Mouse (Mus musculus): ENCODE results near the gene Met. TPM values are rescaled to one million over a fixed set of nuclear protein-coding genes. Genes with fewer than 3 reads are reported as not detected.

The Met gene
- polyA plus RNA-seq, 1 experiment = 13.0 TPM

DNA sequence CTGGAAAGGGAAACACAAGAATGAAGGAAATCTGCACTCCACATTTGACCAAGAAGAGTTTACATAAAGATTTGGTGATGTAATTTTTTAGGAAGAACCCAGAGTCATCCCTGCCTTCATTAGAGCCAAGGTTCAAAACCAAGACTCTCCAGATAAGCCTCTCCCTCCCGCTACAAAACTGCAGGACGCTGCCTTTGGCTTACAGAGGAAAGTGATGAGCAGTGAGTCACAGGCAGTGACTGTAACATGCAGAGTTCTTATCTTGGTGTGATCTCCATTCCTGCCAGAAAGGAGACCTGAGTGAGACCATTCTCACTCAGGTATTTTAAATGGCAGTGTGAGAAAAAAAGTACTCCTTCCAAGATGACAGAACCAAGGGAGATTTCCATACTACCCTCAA lies 137.9 kb downstream of the Met start:
- H3K9me3 ChIP-seq (replicated peaks; ENCODE audit: control insufficient read depth, insufficient read depth, low read length, poor library complexity, severe bottlenecking) = no peaks in the 10 kb centered on the region; the same call in 1 of the 2 replicates
- TF ChIP-seq CTCF (IDR thresholded peaks at IDR 0.05; ENCODE audit: low read depth, low read length) (no peak), EP300 (IDR thresholded peaks at IDR 0.05; ENCODE audit: insufficient read depth, low read depth, low read length) (no peak), POLR2A (IDR thresholded peaks at IDR 0.05; ENCODE audit: insufficient read depth, low read length) (no peak)

DNA sequence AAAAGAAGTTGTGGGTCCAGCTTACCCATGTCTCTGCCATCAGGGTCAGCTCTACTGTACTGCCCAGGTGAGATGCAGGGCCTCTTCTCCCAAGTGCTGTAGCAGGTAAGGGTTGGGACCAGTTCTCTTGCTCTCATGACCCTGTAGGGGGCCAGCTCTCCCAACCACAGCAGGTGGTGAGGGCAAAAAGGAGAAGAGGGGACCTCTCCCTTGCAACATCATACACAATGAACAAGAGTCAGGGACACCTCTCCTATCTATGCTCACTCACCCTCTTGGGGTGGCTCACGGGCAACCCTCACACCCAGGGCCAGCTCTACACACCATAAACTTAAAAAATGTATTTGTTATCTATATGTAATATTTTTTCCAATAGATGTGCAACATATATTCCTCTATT lies 143.3 kb downstream of the Met start:
- Histone ChIP-seq H3K4me1 (ENCODE audit: control insufficient read depth, insufficient read depth, low read length) (no peaks in the 10 kb centered on the region), H3K36me3 (ENCODE audit: control insufficient read depth, insufficient read depth, low read length, poor library complexity, severe bottlenecking) (no peaks in the 10 kb centered on the region), H3K27me3 (ENCODE audit: control insufficient read depth, insufficient read depth, low read length, poor library complexity, severe bottlenecking) (no peaks in the 10 kb centered on the region; the same call in none of the 2 replicates), H3K27ac (ENCODE audit: insufficient read depth, low read length) (no peak overlapping the region), H3K9me3 (replicated peaks; ENCODE audit: control insufficient read depth, insufficient read depth, low read length, poor library complexity, severe bottlenecking) (no peaks in the 10 kb centered on the region), H3K9ac (ENCODE audit: low read depth, poor library complexity, severe bottlenecking) (no peak overlapping the region), H3K4me3 (ENCODE audit: low read depth, low read length) (no peak overlapping the region)
- TF ChIP-seq POLR2A (IDR thresholded peaks at IDR 0.05; ENCODE audit: insufficient read depth, low read length) (no peak), EP300 (IDR thresholded peaks at IDR 0.05; ENCODE audit: insufficient read depth, low read depth, low read length) (no peak), CTCF (IDR thresholded peaks at IDR 0.05; ENCODE audit: low read depth, low read length) (no peak)

More for the DNA sequence above, 137.9 kb downstream of the Met start:
- no peaks in the 10 kb centered on the region; the same call in 1 of the 2 replicates for H3K27me3 ChIP-seq (ENCODE audit: control insufficient read depth, insufficient read depth, low read length, poor library complexity, severe bottlenecking)
- H3K27ac ChIP-seq (ENCODE audit: insufficient read depth, low read length) = no peak overlapping the region
- no peak overlapping the region for H3K4me3 ChIP-seq (ENCODE audit: low read depth, low read length)
- H3K4me1 ChIP-seq (ENCODE audit: control insufficient read depth, insufficient read depth, low read length) = no peaks in the 10 kb centered on the region
- H3K9ac ChIP-seq (ENCODE audit: low read depth, poor library complexity, severe bottlenecking) = no peak overlapping the region
- H3K36me3 ChIP-seq (ENCODE audit: control insufficient read depth, insufficient read depth, low read length, poor library complexity, severe bottlenecking) = no peaks in the 10 kb centered on the region

DNA sequence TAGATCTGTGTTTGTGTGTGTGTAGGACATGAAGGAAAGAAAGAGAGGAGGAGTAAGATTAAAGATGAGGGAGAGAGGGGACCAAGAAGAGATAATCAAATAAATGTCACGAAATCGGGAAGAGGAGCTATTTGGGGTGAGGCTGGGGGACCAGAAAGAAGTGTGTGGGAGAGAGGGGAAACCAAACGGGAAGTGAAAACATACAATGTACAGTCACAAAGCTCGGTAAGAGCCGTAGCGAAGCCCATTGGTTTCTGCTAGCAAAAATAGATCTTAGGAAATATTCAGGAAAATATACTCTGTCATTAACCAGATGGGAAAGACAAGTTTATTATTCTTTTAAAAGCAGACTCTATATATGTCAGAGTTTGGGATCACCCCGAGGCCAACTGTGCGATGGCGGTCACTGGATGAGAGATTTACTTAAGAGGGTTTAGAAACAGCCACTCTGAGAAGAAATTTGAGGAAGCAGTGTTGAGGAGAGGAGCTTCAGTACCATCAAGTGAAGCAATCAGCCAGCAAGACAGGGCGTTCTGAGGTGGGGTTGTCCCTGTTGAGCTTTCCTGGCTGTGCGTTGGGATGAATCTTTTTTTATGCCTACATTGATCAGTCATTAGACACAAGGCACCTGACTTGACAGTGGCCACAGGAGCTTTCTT lies 147.9 kb downstream of the Met start:
- H3K9me3 ChIP-seq (replicated peaks; ENCODE audit: control insufficient read depth, insufficient read depth, low read length, poor library complexity, severe bottlenecking) = no peaks in the 10 kb centered on the region
- no peak overlapping the region for H3K27ac ChIP-seq (ENCODE audit: insufficient read depth, low read length)
- H3K9ac ChIP-seq (ENCODE audit: low read depth, poor library complexity, severe bottlenecking) = no peak overlapping the region
- H3K4me3 ChIP-seq (ENCODE audit: low read depth, low read length) = no peak overlapping the region
- no peaks in the 10 kb centered on the region for H3K36me3 ChIP-seq (ENCODE audit: control insufficient read depth, insufficient read depth, low read length, poor library complexity, severe bottlenecking)
- H3K4me1 ChIP-seq (ENCODE audit: control insufficient read depth, insufficient read depth, low read length) = no peaks in the 10 kb centered on the region
- no peak for TF ChIP-seq POLR2A (IDR thresholded peaks at IDR 0.05; ENCODE audit: insufficient read depth, low read length)
- H3K27me3 ChIP-seq (ENCODE audit: control insufficient read depth, insufficient read depth, low read length, poor library complexity, severe bottlenecking) = no peaks in the 10 kb centered on the region; the same call in 1 of the 2 replicates

DNA sequence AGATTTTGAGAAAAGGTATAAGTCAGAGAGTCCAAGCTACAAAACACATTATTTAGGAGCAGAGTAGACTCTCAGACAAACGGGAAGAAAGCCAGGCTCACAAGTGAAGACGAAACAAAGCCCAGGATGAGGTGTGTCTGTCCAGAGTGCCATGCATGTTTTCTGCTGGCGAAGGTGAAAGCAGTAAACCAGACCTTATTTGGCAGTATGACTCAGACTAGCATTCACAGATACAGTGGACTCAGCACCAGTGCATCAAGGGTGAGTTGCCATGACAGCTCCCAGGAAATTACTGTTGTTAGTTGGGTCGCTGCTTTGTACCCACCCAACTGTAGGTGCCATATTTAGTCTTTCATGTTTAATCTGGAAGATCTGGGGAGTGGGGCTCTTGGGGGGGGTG lies 149.1 kb downstream of the Met start:
- no peak overlapping the region for H3K4me3 ChIP-seq (ENCODE audit: low read depth, low read length)
- no peak overlapping the region for H3K9ac ChIP-seq (ENCODE audit: low read depth, poor library complexity, severe bottlenecking)
- no peak for TF ChIP-seq POLR2A (IDR thresholded peaks at IDR 0.05; ENCODE audit: insufficient read depth, low read length)
- TF ChIP-seq CTCF (IDR thresholded peaks at IDR 0.05; ENCODE audit: low read depth, low read length) = no peak
- no peak for TF ChIP-seq EP300 (IDR thresholded peaks at IDR 0.05; ENCODE audit: insufficient read depth, low read depth, low read length)
- H3K36me3 ChIP-seq (ENCODE audit: control insufficient read depth, insufficient read depth, low read length, poor library complexity, severe bottlenecking) = no peaks in the 10 kb centered on the region
- H3K4me1 ChIP-seq (ENCODE audit: control insufficient read depth, insufficient read depth, low read length) = no peaks in the 10 kb centered on the region
- no peak overlapping the region for H3K27ac ChIP-seq (ENCODE audit: insufficient read depth, low read length)
- H3K27me3 ChIP-seq (ENCODE audit: control insufficient read depth, insufficient read depth, low read length, poor library complexity, severe bottlenecking) = no peaks in the 10 kb centered on the region; the same call in 1 of the 2 replicates
- no peaks in the 10 kb centered on the region for H3K9me3 ChIP-seq (replicated peaks; ENCODE audit: control insufficient read depth, insufficient read depth, low read length, poor library complexity, severe bottlenecking)

DNA sequence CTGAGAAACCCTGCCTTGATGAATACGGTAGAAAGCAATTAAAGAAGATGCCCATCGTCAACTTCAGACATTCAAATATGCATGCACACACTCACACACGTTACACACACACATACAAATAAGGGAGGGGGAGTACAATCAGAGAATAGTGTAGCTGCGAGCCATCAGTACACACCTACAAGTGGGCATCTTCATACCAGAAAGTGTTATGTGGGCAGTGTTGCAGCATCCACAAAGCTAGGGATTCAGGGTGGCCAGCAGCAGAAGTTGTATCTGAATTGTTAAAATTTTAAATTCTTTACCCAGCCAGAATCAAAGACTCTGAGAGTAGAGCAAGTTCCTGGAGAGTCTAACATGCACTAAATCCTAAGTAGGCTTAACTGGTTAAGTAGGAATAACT lies 157.2 kb downstream of the Met start:
- peaks cover 6% of the 10 kb centered on the region for H3K4me1 ChIP-seq (ENCODE audit: control insufficient read depth, insufficient read depth, low read length)
- H3K36me3 ChIP-seq (ENCODE audit: control insufficient read depth, insufficient read depth, low read length, poor library complexity, severe bottlenecking) = no peaks in the 10 kb centered on the region
- peak overlapping the region; percentile 7; the same call in 1 of the 2 replicates for H3K27ac ChIP-seq (ENCODE audit: insufficient read depth, low read length)
- H3K4me3 ChIP-seq (ENCODE audit: low read depth, low read length) = no peak overlapping the region
- H3K9ac ChIP-seq (ENCODE audit: low read depth, poor library complexity, severe bottlenecking) = no peak overlapping the region
- no peaks in the 10 kb centered on the region for H3K27me3 ChIP-seq (ENCODE audit: control insufficient read depth, insufficient read depth, low read length, poor library complexity, severe bottlenecking)
- 0 out of 2 replicates have a peak, but pooled peaks cover 5% of the 10 kb centered on the region for H3K9me3 ChIP-seq (replicated peaks; ENCODE audit: control insufficient read depth, insufficient read depth, low read length, poor library complexity, severe bottlenecking)
- TF ChIP-seq POLR2A (IDR thresholded peaks at IDR 0.05; ENCODE audit: insufficient read depth, low read length) = no peak
- TF ChIP-seq EP300 (IDR thresholded peaks at IDR 0.05; ENCODE audit: insufficient read depth, low read depth, low read length) = no peak
- no peak for TF ChIP-seq CTCF (IDR thresholded peaks at IDR 0.05; ENCODE audit: low read depth, low read length)

DNA sequence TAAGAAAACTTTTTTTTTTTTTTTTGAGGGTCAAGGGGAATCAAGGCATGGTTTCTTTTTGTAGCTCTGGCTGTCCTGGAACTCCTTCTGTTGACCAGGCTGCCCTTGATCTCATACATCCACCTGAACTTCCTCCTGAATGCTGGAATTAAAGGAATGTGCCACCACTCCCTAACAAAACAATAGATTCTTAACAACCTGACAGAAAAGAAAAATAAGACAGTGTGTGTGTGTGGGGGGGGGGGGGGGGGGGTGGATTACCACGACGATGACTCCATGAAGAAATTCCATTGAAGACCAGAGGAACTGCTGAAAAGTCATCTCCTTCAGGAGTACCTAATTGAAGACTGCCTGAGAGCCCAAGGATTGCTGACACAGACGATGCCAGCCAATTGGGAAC lies 157.8 kb downstream of the Met start:
- TF ChIP-seq CTCF (IDR thresholded peaks at IDR 0.05; ENCODE audit: low read depth, low read length) (no peak), POLR2A (IDR thresholded peaks at IDR 0.05; ENCODE audit: insufficient read depth, low read length) (no peak), EP300 (IDR thresholded peaks at IDR 0.05; ENCODE audit: insufficient read depth, low read depth, low read length) (no peak)
- Histone ChIP-seq H3K27me3 (ENCODE audit: control insufficient read depth, insufficient read depth, low read length, poor library complexity, severe bottlenecking) (no peaks in the 10 kb centered on the region), H3K4me1 (ENCODE audit: control insufficient read depth, insufficient read depth, low read length) (peaks cover 6% of the 10 kb centered on the region), H3K4me3 (ENCODE audit: low read depth, low read length) (no peak overlapping the region), H3K27ac (ENCODE audit: insufficient read depth, low read length) (peak overlapping the region; percentile 87), H3K9me3 (replicated peaks; ENCODE audit: control insufficient read depth, insufficient read depth, low read length, poor library complexity, severe bottlenecking) (0 out of 2 replicates have a peak, but pooled peaks cover 5% of the 10 kb centered on the region), H3K36me3 (ENCODE audit: control insufficient read depth, insufficient read depth, low read length, poor library complexity, severe bottlenecking) (no peaks in the 10 kb centered on the region), H3K9ac (ENCODE audit: low read depth, poor library complexity, severe bottlenecking) (no peak overlapping the region)

Other genes starting within 250 kb of the Met start
- gene Cav2, start 182.6 kb upstream of the Met start, polyA plus RNA-seq (2011; ENCODE audit: insufficient read depth, insufficient read length, low read depth, missing spikeins) = 4.7 and 6.4 TPM in 2 replicates
- 22.4 and 28.7 TPM in 2 replicates for gene Cav1, start 157.5 kb upstream of the Met start, polyA plus RNA-seq (2011; ENCODE audit: insufficient read depth, insufficient read length, low read depth, missing spikeins)
- 232 and 240 TPM in 2 replicates for gene Capza2, start 172.4 kb downstream of the Met start, polyA plus RNA-seq (2011; ENCODE audit: insufficient read depth, insufficient read length, low read depth, missing spikeins)
- gene St7, start 229.1 kb downstream of the Met start, polyA plus RNA-seq (2011; ENCODE audit: insufficient read depth, insufficient read length, low read depth, missing spikeins) = 7.4 and 8.2 TPM in 2 replicates

Data from ES-Bruce4 (cell line).